Mouse (Mus musculus) frontal cortex, postnatal 36 days (tissue): ENCODE measurements at regions not wholly inside any gene's neighbourhood (a gene's known extent, or its start where the extent isn't known, plus 50 kb on each side); places are given as distances from the start of the nearest gene placed in this dataset.

Experiments used
- DNase-seq, 2 experiments: peaks; one replicate each; pipeline ENCODE4 v3.0.0; 2022; ENCODE audit warnings: low spot score in 2 of 2

DNA sequence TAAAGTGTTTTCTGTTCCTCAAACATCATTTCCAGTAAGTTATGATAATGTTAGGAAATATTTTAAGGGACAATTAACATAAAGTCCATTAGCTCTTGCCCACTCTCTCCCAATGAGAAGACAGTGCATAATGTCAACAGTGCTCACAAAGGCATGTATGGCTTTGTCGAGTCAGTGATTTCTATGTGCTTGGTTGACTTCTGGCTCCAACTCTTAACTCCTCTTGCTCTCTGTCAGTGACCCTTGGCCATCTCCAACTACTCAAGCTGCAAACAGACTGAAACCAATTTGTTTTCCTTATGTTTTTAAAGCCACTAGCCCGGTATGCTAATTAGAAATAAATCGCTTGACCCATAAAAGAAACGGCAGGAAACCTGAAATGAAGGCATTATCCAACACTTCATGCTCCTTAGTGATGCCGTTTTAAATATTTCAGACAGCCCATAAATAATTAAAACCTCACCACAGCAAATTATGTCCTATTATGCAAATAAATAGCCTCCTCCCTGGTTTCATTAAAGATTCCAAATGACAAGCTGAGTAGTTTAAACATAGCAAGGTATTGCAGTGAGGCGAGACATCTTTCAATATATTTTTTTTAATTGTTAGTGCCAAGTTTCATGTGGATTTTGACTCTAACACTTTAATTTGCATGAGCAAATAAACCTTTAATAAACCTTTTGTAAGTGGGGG, 1864.6 kb upstream of the Tenm3 start:
- no peak for DNase-seq

DNA sequence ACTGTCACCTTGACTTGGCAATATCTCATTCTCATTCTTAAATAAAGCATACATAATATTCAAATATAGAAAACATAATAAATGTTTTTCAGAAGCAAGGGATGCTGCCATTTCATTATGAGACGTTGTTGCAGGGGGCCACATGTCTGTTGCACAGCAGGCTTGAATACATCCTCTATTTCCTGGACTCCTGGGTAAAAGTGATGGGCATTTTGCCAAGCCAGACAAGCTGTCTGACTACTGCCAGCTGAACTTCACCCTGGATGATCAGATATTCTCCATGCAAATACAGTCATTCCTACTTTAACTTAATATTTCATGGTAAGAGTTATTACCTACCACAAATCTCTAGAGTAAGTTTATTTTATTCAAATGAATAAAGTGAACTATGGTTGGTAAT, 1860.5 kb upstream of the Tenm3 start:
- DNase-seq, result no peak

DNA sequence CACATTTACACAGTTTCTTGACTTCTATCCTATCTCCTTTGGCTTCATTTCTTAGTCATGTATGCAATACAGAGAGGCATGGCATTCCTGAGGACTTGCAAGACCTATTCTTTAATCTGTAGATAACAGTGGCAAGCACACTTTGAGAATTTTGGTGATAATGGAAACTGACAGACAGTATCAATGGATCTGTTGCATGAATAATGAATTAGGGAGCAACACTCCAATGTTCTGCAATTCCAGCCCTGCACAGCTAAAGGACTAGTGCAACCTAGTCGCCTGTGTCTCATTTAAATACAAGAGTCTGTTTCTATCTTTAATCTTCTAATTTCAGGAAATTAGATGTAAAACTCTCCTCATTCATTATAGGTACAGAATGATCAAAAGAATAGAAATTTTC, 1845.3 kb upstream of the Tenm3 start:
- DNase-seq, result no peak

DNA sequence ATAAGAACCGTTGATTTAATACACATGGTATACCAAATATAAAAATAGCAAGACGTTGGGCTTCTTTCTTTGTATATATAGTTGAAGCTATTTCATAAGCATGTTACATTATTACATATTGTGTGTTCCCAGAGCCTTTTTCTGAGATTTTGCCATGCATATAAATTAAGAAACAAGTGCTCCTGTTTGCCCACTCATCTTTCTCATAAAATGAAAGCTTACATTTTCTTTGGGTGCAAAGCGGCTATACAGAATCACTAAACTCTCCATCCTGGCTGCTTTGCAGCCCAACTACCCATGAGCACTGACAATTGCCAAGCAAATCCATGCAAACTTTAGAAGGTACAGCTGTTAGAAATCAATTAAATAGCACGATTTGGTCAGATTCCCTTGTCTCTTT, 1821.6 kb upstream of the Tenm3 start:
- DNase-seq, result peak in 1 of 2 experiments; percentile 9
